Mouse (Mus musculus) liver, postnatal 0 days (tissue): Measurements from ENCODE around the gene Unc119.

Source experiments
- CTCF ChIP-seq: sonication (generic); IDR thresholded peaks from 2 replicates; pipeline ENCODE4 v1.5.1; 2016; ENCODE audit warnings: antibody characterized with exemption, low read depth
- EP300 ChIP-seq: IDR thresholded peaks from 2 replicates; pipeline ENCODE4 v1.6.1; 2016; ENCODE audit warnings: antibody characterized with exemption, low read depth, mild to moderate bottlenecking

DNA sequence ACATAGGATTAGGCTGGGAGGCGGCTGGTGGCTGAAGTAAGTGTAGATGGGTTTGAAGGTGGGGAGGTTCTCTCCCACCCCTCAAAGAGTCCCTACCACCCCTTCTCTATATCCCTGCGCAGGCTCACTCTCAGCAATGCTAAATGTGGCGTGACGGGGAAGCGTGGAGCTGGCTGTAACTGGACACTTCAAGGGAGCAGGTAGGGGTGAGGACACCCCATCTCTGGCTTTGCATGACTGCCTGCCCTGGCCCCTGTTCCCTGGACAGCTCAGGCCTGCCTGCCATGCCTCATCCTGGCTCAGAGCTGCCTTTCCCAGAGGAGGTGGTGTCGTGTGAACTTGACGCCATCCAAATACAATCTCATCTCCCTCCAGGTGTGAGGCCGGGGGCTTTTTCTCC is 30.9 kb downstream of the Unc119 start:
- TF ChIP-seq CTCF, result no peak
- no peak for TF ChIP-seq EP300
